ENCODE assay signal across 8 mouse cellular contexts in the genomic region with DNA sequence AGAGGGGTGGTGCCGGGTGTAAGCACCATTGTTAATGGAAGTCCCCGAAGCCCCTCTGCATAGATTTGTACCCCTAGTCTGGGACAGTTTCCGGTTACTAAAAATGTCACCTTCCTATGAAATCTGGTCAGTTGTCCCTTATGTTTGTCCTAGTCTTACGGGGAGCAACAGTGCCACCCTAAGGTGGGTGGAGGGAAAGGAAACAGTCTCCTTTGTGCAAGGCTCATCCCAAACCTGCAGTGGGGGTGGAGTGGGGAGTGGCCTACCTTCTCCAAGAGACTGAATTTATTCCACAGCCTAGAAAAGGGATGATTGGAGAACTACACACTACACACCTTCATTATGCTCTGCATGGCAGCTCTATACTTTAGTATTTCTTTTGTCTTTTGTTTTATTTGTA.
DNase-seq lines count a peak whose midpoint lies in the region.

No protein-coding gene starts in this region.

- peak; percentile 31 to 47 for DNase-seq in frontal cortex, postnatal 36 days (ENCODE audit: low spot score in 2 of 2)
- DNase-seq in frontal cortex, postnatal 14 days (ENCODE audit: low spot score in 2 of 2), result no peak
- DNase-seq in urinary bladder, postnatal 25 days (ENCODE audit: low spot score), result peak; percentile 36
- DNase-seq in urinary bladder, postnatal 10 days (ENCODE audit: low spot score), result no peak
- DNase-seq in embryo, embryonic 10 days (ENCODE audit: low spot score), result peak; percentile 66
- peak; percentile 46 for DNase-seq in kidney, adult 9 months
- DNase-seq in lung, postnatal 14 days, result peak; percentile 59
- peak; percentile 48 for DNase-seq in thymus, postnatal 25 days

Comparison
In these comparisons a context has a peak if more than half of its experiments do, and no peak if none do; other contexts are left out.
1. DNase-seq: peak in frontal cortex, postnatal 36 days (2 of 2), urinary bladder, postnatal 25 days (single experiment), embryo, embryonic 10 days (single experiment), kidney, adult 9 months (single experiment), lung, postnatal 14 days (single experiment) and thymus, postnatal 25 days (single experiment); none in frontal cortex, postnatal 14 days (0 of 2) and urinary bladder, postnatal 10 days (single experiment).